Mouse (Mus musculus) kidney, postnatal 0 days (tissue): ENCODE measurements around the gene Ankdd1b. TPM values are rescaled to one million over a fixed set of nuclear protein-coding genes. Genes with fewer than 3 reads are reported as not detected.

Experiments
- ATAC-seq: fragments of 200-750 bp; cut with Nextera tagmentation; replicated peaks from 2 replicates; pipeline ENCODE4 v1.8.0; 2017; ENCODE audit warnings: low read depth, moderate number of reproducible peaks, moderate TSS enrichment, moderate library complexity; ENCODE audit not compliant: low FRiP score
- DNase-seq: peaks from one replicate; pipeline ENCODE4 v3.0.0-alpha.2; 2016; ENCODE audit warnings: low spot score
- H3K27ac ChIP-seq: fragments of 300-500 bp; sonication (generic); 2 replicates; pipeline ENCODE4 v1.5.1; 2014; ENCODE audit warnings: mild to moderate bottlenecking
- H3K27me3 ChIP-seq: fragments of 300-500 bp; sonication (generic); 2 replicates; pipeline ENCODE4 v1.6.1; 2014; ENCODE audit warnings: low read length, mixed read lengths; ENCODE audit not compliant: insufficient read depth
- H3K36me3 ChIP-seq: fragments of 300-500 bp; sonication (generic); 2 replicates; pipeline ENCODE4 v1.6.1; 2014; ENCODE audit warnings: low read length, mixed read lengths; ENCODE audit not compliant: insufficient read depth
- H3K4me1 ChIP-seq: fragments of 300-500 bp; sonication (generic); replicated peaks from 2 replicates; pipeline ENCODE4 v1.6.1; 2014; ENCODE audit warnings: antibody characterized with exemption, low read length, mixed read lengths; ENCODE audit not compliant: insufficient read depth
- H3K4me2 ChIP-seq: fragments of 300-500 bp; sonication (generic); 2 replicates; pipeline ENCODE4 v1.6.1; 2014; ENCODE audit warnings: mild to moderate bottlenecking, low read length, moderate library complexity, mixed read lengths
- H3K4me3 ChIP-seq: fragments of 300-500 bp; sonication (generic); replicated peaks from 2 replicates; pipeline ENCODE4 v1.5.1; 2014; ENCODE audit warnings: low read depth, low read length
- H3K9ac ChIP-seq: fragments of 300-500 bp; sonication (generic); 2 replicates; pipeline ENCODE4 v1.6.1; 2014; ENCODE audit warnings: low read depth, low read length
- H3K9me3 ChIP-seq: fragments of 300-500 bp; sonication (generic); replicated peaks from 2 replicates; pipeline ENCODE4 v1.6.1; 2016; ENCODE audit warnings: low read length, inconsistent platforms, mixed read lengths
- CTCF ChIP-seq: IDR thresholded peaks from 2 replicates; pipeline ENCODE4 v1.5.1; 2016; ENCODE audit warnings: antibody characterized with exemption, low read depth, mild to moderate bottlenecking, moderate library complexity
- WGBS: fragments of 180-500 bp; shearing (Covaris S2); extraction: QIAGEN DNeasy Blood & Tissue Kit; methylation state at CpG from one replicate; pipeline ENCODE4 v1.1.7; 2014; 5-methylcytosine and 5-hydroxymethylcytosine counted together
- polyA plus RNA-seq: library from polyadenylated mRNA; unstranded; fragments of >200 nt; fragmentation: Nextera tagmentation; extraction: Ambion mirVana; gene quantifications from 2 replicates; pipeline ENCODE4 v1.2.1, GENCODE M21; 2015

Gene Ankdd1b
- polyA plus RNA-seq, 1 experiment from 2014 or later: 0.32 TPM

DNA sequence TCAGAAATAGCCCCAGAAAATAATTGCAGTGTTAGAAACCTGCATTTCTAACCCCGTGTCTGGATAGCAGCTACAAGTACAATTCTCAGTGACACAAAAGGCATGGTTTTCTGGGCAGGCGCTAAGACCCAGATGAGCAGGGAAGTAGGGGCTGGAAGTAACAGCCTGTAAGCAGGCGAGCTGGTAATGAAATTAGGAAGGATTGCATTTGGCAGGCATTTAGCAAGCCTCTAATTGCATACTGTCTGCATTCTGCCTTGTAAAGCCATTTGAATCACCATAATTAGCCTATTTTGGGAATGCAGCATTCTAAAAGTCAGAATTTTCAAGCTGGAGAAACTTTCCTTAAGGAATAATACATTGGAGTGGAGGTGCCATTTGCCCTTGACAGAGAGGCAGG, 45.0 kb downstream of the Ankdd1b start:
- 36% methylated on average over 3 of the region's 3 CpGs for WGBS
- no peak for TF ChIP-seq CTCF

DNA sequence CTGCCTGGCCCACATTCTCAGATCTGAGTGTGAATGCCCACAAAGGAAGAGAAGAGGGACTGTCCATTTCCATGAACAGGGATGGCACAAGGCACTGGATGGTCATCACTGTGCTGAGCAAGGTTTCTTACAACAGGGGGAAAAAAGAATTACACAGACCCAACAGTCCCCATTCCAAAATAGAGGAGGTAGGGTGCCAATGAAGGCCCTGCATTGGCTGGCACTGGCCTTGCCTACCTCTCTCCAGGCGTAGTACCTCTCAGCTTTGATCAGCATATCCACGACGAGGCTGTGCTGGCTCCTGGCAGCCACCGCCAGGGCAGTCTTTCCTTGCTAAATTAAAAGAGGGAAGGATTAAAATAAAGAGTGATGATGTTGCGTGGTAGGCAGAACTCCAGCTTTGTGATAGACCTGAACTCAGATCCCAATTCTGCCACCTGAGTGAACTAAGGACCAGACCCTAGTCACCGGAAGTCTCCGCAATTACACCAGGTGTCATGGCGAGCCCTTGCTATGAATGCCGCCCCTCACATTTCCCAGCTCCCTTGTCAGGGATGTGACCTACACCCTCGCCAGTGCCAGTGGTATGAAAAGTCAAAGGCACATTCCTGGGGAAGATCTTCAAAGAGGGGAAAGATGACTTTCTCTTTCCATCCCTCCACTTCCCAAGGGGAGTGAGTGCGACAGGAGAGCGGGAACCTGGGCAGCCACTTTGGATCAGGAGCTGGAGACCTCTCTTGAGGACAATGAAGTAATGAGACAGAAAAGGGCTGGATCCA, 46.3 kb downstream of the Ankdd1b start:
- no peak for DNase-seq

More for the DNA sequence above, 45.0 kb downstream of the Ankdd1b start:
- Histone ChIP-seq H3K36me3 (no peaks in the 10 kb centered on the region), H3K9ac (no peak overlapping the region), H3K9me3 (no peaks in the 10 kb centered on the region), H3K27ac (no peak overlapping the region), H3K27me3 (no peaks in the 10 kb centered on the region), H3K4me1 (no peaks in the 10 kb centered on the region), H3K4me3 (no peak overlapping the region), H3K4me2 (no peak overlapping the region)
- DNase-seq (no peak), ATAC-seq (no peak)

DNA sequence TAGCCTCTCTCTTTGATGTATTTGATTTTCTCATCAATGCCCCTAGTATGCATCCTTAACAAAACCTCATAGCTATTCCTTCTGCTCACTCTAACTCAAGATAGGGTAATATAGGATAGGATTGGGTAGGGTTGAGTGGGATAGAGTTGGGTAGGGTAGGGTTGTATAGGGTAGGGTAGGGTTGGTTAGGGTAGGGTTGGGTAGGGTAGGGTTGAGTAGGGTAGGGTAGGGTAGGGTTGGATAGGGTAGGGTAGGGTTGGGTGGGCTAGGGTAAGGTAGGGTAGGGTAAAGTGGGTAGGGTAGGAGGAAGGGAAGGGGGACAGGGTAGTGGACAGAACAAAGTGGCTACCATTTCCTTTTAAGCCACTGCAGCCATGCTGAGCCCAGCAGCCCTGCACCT, 49.8 kb downstream of the Ankdd1b start:
- Histone ChIP-seq H3K4me2 (no peak overlapping the region), H3K4me3 (no peak overlapping the region), H3K9ac (no peak overlapping the region), H3K27me3 (no peaks in the 10 kb centered on the region), H3K27ac (no peak overlapping the region), H3K36me3 (no peaks in the 10 kb centered on the region), H3K4me1 (no peaks in the 10 kb centered on the region), H3K9me3 (no peaks in the 10 kb centered on the region)
- DNase-seq (no peak), ATAC-seq (no peak)
- no peak for TF ChIP-seq CTCF

More for the DNA sequence above, 46.3 kb downstream of the Ankdd1b start:
- Histone ChIP-seq H3K27ac (no peak overlapping the region), H3K4me1 (no peaks in the 10 kb centered on the region), H3K9me3 (no peaks in the 10 kb centered on the region), H3K27me3 (no peaks in the 10 kb centered on the region), H3K4me3 (no peak overlapping the region), H3K36me3 (no peaks in the 10 kb centered on the region), H3K9ac (no peak overlapping the region), H3K4me2 (no peak overlapping the region)
- WGBS: 93% methylated on average over 12 of the region's 12 CpGs
- TF ChIP-seq CTCF: no peak
- no peak for ATAC-seq

DNA sequence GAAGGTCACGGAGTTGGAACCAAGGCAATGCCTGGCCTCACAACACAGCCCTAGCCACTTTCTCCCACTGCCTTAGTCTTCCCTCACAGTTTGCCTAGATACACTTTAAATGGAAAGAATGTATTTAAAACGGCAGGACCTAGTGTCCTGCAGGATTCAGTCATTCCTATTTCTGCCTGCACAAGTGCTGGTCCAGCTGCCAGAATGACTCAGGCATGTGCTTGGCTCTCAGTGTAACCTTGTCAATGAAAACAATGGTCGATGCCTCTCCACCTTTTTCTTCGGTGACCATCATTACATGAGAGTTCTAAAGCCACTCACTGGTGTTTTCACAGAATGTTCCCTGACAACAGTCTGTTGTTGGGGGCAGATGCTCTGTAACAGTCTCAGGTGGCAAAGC, 52.5 kb downstream of the Ankdd1b start:
- Histone ChIP-seq H3K4me3 (no peak overlapping the region), H3K4me2 (no peak overlapping the region), H3K36me3 (peaks cover 13% of the 10 kb centered on the region), H3K27ac (no peak overlapping the region), H3K9ac (no peak overlapping the region), H3K27me3 (no peaks in the 10 kb centered on the region), H3K9me3 (no peaks in the 10 kb centered on the region), H3K4me1 (no peaks in the 10 kb centered on the region)
- no peak for ATAC-seq
- 90% methylated on average over 4 of the region's 4 CpGs for WGBS
- TF ChIP-seq CTCF: no peak
- no peak for DNase-seq

DNA sequence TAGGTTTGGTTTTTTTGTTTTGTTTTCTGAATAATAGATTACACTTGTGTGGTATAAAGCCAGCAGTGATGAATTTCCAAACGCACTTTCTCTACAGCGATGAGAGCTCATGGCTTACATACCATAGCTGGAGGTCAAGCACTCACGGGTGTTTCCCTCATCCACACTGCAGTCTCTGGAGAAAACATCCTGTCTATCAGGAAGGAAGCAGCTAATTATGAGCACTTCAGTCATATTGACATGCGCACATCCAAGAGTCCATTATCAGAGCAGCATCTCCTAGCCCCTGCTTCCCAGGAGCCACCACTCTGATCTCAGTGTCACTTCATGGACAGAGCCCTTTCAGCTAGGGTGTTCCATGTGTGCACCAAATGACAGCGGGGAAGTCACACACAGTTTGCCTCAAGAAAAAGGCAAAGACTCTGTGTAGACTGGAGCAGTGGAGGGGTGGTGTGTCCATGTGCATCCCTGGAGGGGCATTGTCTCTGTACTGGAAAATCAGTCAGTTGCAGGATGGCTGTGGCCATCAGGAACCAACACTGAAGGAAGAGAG, 53.7 kb downstream of the Ankdd1b start:
- Histone ChIP-seq H3K27me3 (no peaks in the 10 kb centered on the region), H3K36me3 (peaks cover 16% of the 10 kb centered on the region), H3K4me3 (no peak overlapping the region), H3K27ac (no peak overlapping the region), H3K9me3 (no peaks in the 10 kb centered on the region), H3K9ac (no peak overlapping the region), H3K4me1 (no peaks in the 10 kb centered on the region), H3K4me2 (no peak overlapping the region)
- WGBS: 82% methylated on average over 5 of the region's 5 CpGs
- TF ChIP-seq CTCF: no peak
- no peak for DNase-seq
- no peak for ATAC-seq

DNA sequence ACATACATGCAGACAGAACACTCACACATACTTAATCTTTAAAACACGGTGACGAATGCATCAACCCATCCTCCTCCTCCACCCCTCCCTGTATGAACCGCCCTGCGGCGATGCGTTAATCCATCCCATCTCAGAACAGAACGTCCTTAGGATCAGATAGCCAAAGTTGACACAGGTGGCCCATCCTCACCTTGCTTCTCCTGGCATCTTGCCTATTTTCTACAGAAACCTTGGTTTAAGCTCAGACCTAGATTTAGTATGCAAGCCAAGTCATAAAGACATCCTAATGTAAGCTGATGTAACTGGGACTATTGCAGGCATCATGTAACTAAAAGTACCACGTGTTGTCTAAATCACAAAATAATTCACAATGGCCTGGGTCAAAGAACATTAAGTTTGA, 54.6 kb downstream of the Ankdd1b start:
- Histone ChIP-seq H3K4me2 (no peak overlapping the region), H3K4me1 (no peaks in the 10 kb centered on the region), H3K9ac (no peak overlapping the region), H3K27me3 (no peaks in the 10 kb centered on the region), H3K27ac (no peak overlapping the region), H3K9me3 (no peaks in the 10 kb centered on the region), H3K4me3 (no peak overlapping the region), H3K36me3 (peaks cover 16% of the 10 kb centered on the region)
- no peak for DNase-seq
- WGBS: 83% methylated on average over 8 of the region's 8 CpGs
- no peak for ATAC-seq
- TF ChIP-seq CTCF: no peak
